Mouse (Mus musculus): ENCODE data around the gene Polr1c. TPM values are rescaled to one million over a fixed set of nuclear protein-coding genes. Genes with fewer than 3 reads are reported as not detected.
A peak's percentile ranks its signal among the peaks of the same experiment; 100 is the strongest.

The Polr1c gene
- polyA plus RNA-seq, 1 experiment from 2014 or later, result 44.5 TPM

- Histone ChIP-seq H3K27ac (ENCODE audit: poor library complexity, severe bottlenecking) (no peak overlapping the region), H3K36me3 (peaks cover 62% of the 10 kb centered on the region), H3K9me3 (replicated peaks) (no peaks in the 10 kb centered on the region), H3K4me1 (replicated peaks) (peaks cover 11% of the 10 kb centered on the region), H3K4me3 (no peak overlapping the region), H3K9ac (no peak overlapping the region), H3K4me2 (no peak overlapping the region), H3K27me3 (replicated peaks) (no peaks in the 10 kb centered on the region)
- ATAC-seq (ENCODE audit: insufficient number of reproducible peaks, low FRiP score), result no peak
These were observed 41.2 kb downstream of the Polr1c start for GRCm38 (mm10) chr17:46206676-46207075.

DNA sequence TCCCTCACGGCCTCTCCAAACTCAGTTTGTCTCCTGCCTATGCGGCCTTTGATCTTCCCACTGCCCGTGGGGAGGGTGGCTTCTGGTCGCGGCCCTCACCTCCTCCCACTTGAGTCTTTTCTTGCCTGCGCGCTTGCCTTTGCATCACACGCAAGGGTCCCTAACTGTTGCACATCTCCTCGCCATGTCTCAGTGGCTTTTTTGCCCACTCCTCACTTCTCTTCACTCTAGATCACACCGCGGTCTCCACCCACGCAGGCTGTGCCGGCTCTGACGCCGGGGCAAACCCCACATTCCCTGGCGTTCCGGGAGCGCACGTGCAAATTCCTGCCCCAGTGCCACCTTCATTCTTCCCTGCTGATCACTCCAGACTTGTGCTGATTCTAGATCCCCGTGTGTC, 44.8 kb downstream of the Polr1c start:
- no peaks in the 10 kb centered on the region for H3K9me3 ChIP-seq (replicated peaks)
- H3K4me2 ChIP-seq, result peak overlapping the region; percentile 80
- H3K36me3 ChIP-seq, result peaks cover 33% of the 10 kb centered on the region
- peak overlapping the region; percentile 94 for H3K9ac ChIP-seq
- WGBS, result under 1% methylated on average over 20 of the region's 20 CpGs
- H3K27me3 ChIP-seq (replicated peaks), result no peaks in the 10 kb centered on the region
- peak overlapping the region; percentile 96 for H3K4me3 ChIP-seq
- peaks cover 13% of the 10 kb centered on the region for H3K4me1 ChIP-seq (replicated peaks)
- peak; percentile 39; the same call in 1 of the 2 replicates for ATAC-seq (ENCODE audit: insufficient number of reproducible peaks, low FRiP score)
- peak overlapping the region; percentile 92 for H3K27ac ChIP-seq (ENCODE audit: poor library complexity, severe bottlenecking)

- H3K27me3 ChIP-seq (replicated peaks), result no peaks in the 10 kb centered on the region
- ATAC-seq (ENCODE audit: insufficient number of reproducible peaks, low FRiP score), result peak; percentile 94
- H3K27ac ChIP-seq (ENCODE audit: poor library complexity, severe bottlenecking), result peak within 1 kb of the TSS; percentile 92
- H3K4me1 ChIP-seq (replicated peaks), result peaks cover 13% of the 10 kb centered on the region
- no peaks in the 10 kb centered on the region for H3K9me3 ChIP-seq (replicated peaks)
- under 1% methylated on average over 66 of the region's 66 CpGs for WGBS
- peak within 1 kb of the TSS; percentile 94 for H3K9ac ChIP-seq
- peaks cover 33% of the 10 kb centered on the region for H3K36me3 ChIP-seq
- H3K4me3 ChIP-seq, result peak within 1 kb of the TSS; percentile 96
- peak within 1 kb of the TSS; percentile 80 for H3K4me2 ChIP-seq
These were observed 45.3 kb downstream of the Polr1c start, which contains the start of the genes Polh and Xpo5 for GRCm38 (mm10) chr17:46202421-46203071. Gene Polh (minus strand): TSS chr17:46202645. Gene Xpo5 (plus strand): TSS chr17:46202782.

DNA sequence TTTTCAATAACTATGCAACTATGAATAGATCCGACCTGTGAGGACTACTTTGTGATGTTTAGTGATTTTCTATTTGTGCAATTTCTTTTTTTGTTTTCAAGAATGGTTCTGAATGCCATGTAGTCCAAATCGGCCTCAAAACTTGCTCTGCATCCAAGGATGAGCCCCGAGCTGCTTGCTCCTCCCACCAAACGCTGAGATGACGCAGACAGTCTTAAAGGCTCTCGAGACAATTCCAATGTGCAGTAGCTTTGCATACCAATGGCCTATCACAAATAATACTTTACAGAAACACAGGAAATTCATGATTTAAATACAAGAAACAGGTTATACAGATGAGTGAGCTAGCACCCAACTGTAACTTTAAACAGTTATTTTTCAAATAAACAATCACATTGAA, 46.7 kb downstream of the Polr1c start:
- Histone ChIP-seq H3K9me3 (replicated peaks) (no peaks in the 10 kb centered on the region), H3K4me2 (peak overlapping the region; percentile 80), H3K27ac (ENCODE audit: poor library complexity, severe bottlenecking) (no peak overlapping the region), H3K4me3 (peak overlapping the region; percentile 28; the same call in 1 of the 2 replicates), H3K36me3 (peaks cover 33% of the 10 kb centered on the region), H3K9ac (no peak overlapping the region; the same call in 1 of the 2 replicates), H3K27me3 (replicated peaks) (no peaks in the 10 kb centered on the region), H3K4me1 (replicated peaks) (peaks cover 13% of the 10 kb centered on the region)
- 64% methylated on average over 6 of the region's 6 CpGs for WGBS
- ATAC-seq (ENCODE audit: insufficient number of reproducible peaks, low FRiP score), result no peak

MicroRNA genes within 50 kb of the gene (microRNA counts, 519-probe panel; counts per million panel counts)
- not detected for microRNA mmu-miR-693-3p
- microRNA mmu-miR-693-5p, result not detected

Small RNA genes lying within 50 kb of the gene (microRNA-seq; reads per million reads assigned to microRNA genes)
- not detected for gene Mir693

Other genes with a start within 250 kb of the Polr1c start
- gene Vegfa, start 215.7 kb downstream of the Polr1c start, polyA plus RNA-seq (2016; fragmentation: Nextera tagmentation; extraction: Ambion mirVana), result 6.5 and 6.9 TPM in 2 replicates
- gene Mrps18a, start 137.1 kb downstream of the Polr1c start, polyA plus RNA-seq (2016; fragmentation: Nextera tagmentation; extraction: Ambion mirVana), result 121 and 125 TPM in 2 replicates
- gene Rsph9, start 103.8 kb downstream of the Polr1c start, polyA plus RNA-seq (2016; fragmentation: Nextera tagmentation; extraction: Ambion mirVana), result 5.5 and 5.8 TPM in 2 replicates
- 34.0 and 35.6 TPM in 2 replicates for gene Mad2l1bp, start 94.5 kb downstream of the Polr1c start, polyA plus RNA-seq (2016; fragmentation: Nextera tagmentation; extraction: Ambion mirVana)
- gene Gtpbp2, start 87.0 kb downstream of the Polr1c start, polyA plus RNA-seq (2016; fragmentation: Nextera tagmentation; extraction: Ambion mirVana), result 34.5 and 39.1 TPM in 2 replicates
- 12.5 and 12.7 TPM in 2 replicates for gene Polh, start 45.4 kb downstream of the Polr1c start, polyA plus RNA-seq (2016; fragmentation: Nextera tagmentation; extraction: Ambion mirVana)
- gene Xpo5, start 45.3 kb downstream of the Polr1c start, polyA plus RNA-seq (2016; fragmentation: Nextera tagmentation; extraction: Ambion mirVana), result 29.9 and 32.4 TPM in 2 replicates
- gene Yipf3, start within 50 bp of the Polr1c start, polyA plus RNA-seq (2016; fragmentation: Nextera tagmentation; extraction: Ambion mirVana), result 66.6 and 72.0 TPM in 2 replicates
- gene Lrrc73, start 5.5 kb upstream of the Polr1c start, polyA plus RNA-seq (2016; fragmentation: Nextera tagmentation; extraction: Ambion mirVana), result 0.89 and 0.91 TPM in 2 replicates
- gene Tjap1, start 35.0 kb upstream of the Polr1c start, polyA plus RNA-seq (2016; fragmentation: Nextera tagmentation; extraction: Ambion mirVana), result 43.7 and 44.1 TPM in 2 replicates
- gene Dlk2, start 49.4 kb upstream of the Polr1c start, polyA plus RNA-seq (2016; fragmentation: Nextera tagmentation; extraction: Ambion mirVana), result 0.28 and 0.33 TPM in 2 replicates
- 7.2 and 7.3 TPM in 2 replicates for gene Abcc10, start 80.3 kb upstream of the Polr1c start, polyA plus RNA-seq (2016; fragmentation: Nextera tagmentation; extraction: Ambion mirVana)
- gene Zfp318, start 135.7 kb upstream of the Polr1c start, polyA plus RNA-seq (2016; fragmentation: Nextera tagmentation; extraction: Ambion mirVana), result 10.2 and 11.6 TPM in 2 replicates
- gene Crip3, start 180.9 kb upstream of the Polr1c start, polyA plus RNA-seq (2016; fragmentation: Nextera tagmentation; extraction: Ambion mirVana), result 0.27 and 1.0 TPM in 2 replicates
- gene Slc22a7, start 190.4 kb upstream of the Polr1c start, polyA plus RNA-seq (2016; fragmentation: Nextera tagmentation; extraction: Ambion mirVana), result not detected in 2 replicates
- 0.08 and 0.13 TPM in 2 replicates for gene Ttbk1, start 239.6 kb upstream of the Polr1c start, polyA plus RNA-seq (2016; fragmentation: Nextera tagmentation; extraction: Ambion mirVana)
- gene Dnph1, start 248.7 kb upstream of the Polr1c start, polyA plus RNA-seq (2016; fragmentation: Nextera tagmentation; extraction: Ambion mirVana), result 24.2 and 25.9 TPM in 2 replicates